Mouse (Mus musculus) ES-Bruce4 (cell line): ENCODE data around the gene Cep83. TPM values are rescaled to one million over a fixed set of nuclear protein-coding genes. Genes with fewer than 3 reads are reported as not detected.

Experiments
- H3K27ac ChIP-seq: 2 replicates; pipeline ENCODE4 v1.5.1; 2012; ENCODE audit warnings: low read length, inconsistent platforms; ENCODE audit not compliant: insufficient read depth
- H3K27me3 ChIP-seq: 2 replicates; pipeline ENCODE4 v1.6.1; 2012; ENCODE audit warnings: mild to moderate bottlenecking, low read length, inconsistent platforms; ENCODE audit not compliant: control insufficient read depth, poor library complexity, insufficient read depth, severe bottlenecking
- H3K36me3 ChIP-seq: 2 replicates; pipeline ENCODE4 v1.6.1; 2012; ENCODE audit warnings: inconsistent platforms, mild to moderate bottlenecking, low read length, moderate library complexity; ENCODE audit not compliant: control insufficient read depth, poor library complexity, insufficient read depth, severe bottlenecking
- H3K4me1 ChIP-seq: one replicate; pipeline ENCODE4 v1.8.1; 2011; ENCODE audit warnings: low read length; ENCODE audit not compliant: control insufficient read depth, insufficient read depth
- H3K4me3 ChIP-seq: 2 replicates; pipeline ENCODE4 v1.5.1; 2011; ENCODE audit warnings: low read depth, mild to moderate bottlenecking, low read length
- H3K9ac ChIP-seq: 2 replicates; pipeline ENCODE4 v1.6.1; 2012; ENCODE audit warnings: low read depth, mild to moderate bottlenecking, inconsistent platforms; ENCODE audit not compliant: poor library complexity, severe bottlenecking
- H3K9me3 ChIP-seq: replicated peaks from 2 replicates; pipeline ENCODE4 v1.6.1; 2012; ENCODE audit warnings: mild to moderate bottlenecking, low read length, inconsistent platforms; ENCODE audit not compliant: control insufficient read depth, poor library complexity, insufficient read depth, severe bottlenecking
- CTCF ChIP-seq: IDR thresholded peaks from one replicate; pipeline ENCODE4 v1.8.1; 2011; ENCODE audit warnings: low read depth, low read length
- EP300 ChIP-seq: IDR thresholded peaks from 2 replicates; pipeline ENCODE4 v1.6.1; 2011; ENCODE audit warnings: low read depth, low read length; ENCODE audit not compliant: insufficient read depth
- POLR2A ChIP-seq: IDR thresholded peaks from one replicate; pipeline ENCODE4 v1.8.1; 2011; ENCODE audit warnings: low read length; ENCODE audit not compliant: insufficient read depth
- polyA plus RNA-seq: library from polyadenylated mRNA; stranded (reverse); fragments of >200 nt; gene quantifications from 2 replicates; pipeline ENCODE4 v1.2.4, GENCODE M21; 2011; ENCODE audit warnings: low read depth; ENCODE audit not compliant: missing spikeins, insufficient read depth, insufficient read length

The Cep83 gene
- polyA plus RNA-seq, 1 experiment = 52.7 TPM

- Histone ChIP-seq H3K9me3 (no peaks in the 10 kb centered on the region), H3K27ac (no peak overlapping the region), H3K27me3 (no peaks in the 10 kb centered on the region), H3K36me3 (no peaks in the 10 kb centered on the region), H3K4me1 (no peaks in the 10 kb centered on the region), H3K9ac (no peak overlapping the region), H3K4me3 (no peak overlapping the region)
- TF ChIP-seq EP300 (no peak), POLR2A (no peak), CTCF (no peak)
These were observed 123.7 kb downstream of the Cep83 start for GRCm38 (mm10) chr10:94811907-94812851.

DNA sequence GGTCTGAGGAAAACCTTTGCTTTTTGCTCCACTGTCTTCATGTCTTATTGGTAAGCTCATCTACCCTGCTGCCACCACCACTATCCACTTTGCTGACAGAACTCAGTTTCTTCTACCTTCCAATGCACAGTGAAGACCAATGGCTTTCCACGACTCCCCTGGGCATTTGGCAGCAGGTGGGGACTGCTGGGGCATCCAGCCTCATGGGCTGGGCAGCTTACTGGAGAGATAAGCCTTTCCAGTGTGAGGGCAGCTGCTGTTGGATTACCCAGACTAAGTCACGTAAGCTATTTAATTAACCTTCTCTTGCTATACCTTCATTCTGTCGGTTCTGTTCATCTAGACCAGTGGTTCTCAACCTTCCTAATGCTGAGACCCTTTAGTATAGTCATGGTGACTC is 129.7 kb downstream of the Cep83 start:
- no peaks in the 10 kb centered on the region for H3K36me3 ChIP-seq
- no peak for TF ChIP-seq CTCF
- no peak for TF ChIP-seq EP300
- TF ChIP-seq POLR2A = no peak
- no peaks in the 10 kb centered on the region for H3K4me1 ChIP-seq
- no peak overlapping the region for H3K27ac ChIP-seq
- no peaks in the 10 kb centered on the region for H3K9me3 ChIP-seq
- no peak overlapping the region for H3K4me3 ChIP-seq
- H3K9ac ChIP-seq = no peak overlapping the region
- no peaks in the 10 kb centered on the region; the same call in 1 of the 2 replicates for H3K27me3 ChIP-seq

DNA sequence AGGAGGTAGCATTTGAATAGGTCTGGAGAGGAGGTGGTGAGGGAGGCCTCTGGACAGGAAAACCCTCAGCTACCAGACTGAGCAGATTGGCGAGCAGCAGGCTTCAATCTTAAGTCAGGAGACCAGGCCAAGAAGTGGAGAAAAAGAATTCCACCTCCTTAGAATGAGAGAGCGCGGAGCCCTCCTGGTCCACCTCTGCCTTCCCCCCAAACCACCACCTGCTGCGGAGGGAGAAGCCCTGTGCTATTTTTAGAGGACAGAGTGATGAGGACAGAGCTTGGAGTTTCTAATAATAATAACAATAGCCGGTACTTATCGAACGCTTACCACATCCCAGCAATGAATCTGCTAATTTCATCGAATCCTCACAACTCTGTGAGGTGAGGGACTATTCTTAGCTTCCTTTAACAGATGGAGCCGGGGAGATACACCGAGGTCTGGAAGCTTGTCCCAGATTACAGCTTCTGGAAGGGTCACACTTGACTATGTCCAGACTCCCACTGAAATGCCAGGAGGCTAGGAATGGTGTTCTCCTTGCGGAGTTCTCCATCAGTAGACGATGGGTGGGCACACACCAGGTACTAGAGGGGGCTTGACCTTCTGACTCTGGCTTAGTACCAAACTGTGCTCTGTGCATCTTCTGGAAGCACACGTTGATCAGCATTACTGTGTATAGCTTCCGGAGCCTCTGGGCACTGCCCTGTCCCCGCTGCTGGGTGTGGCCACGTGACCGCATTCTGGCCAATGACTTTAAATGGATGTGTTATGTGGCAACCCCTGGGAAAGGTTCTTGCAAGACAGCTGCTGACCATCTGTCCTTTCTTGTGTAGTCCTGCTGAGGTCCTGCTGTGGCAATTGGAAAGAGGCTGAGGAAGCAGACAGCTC is 130.6 kb downstream of the Cep83 start:
- Histone ChIP-seq H3K4me1 (no peaks in the 10 kb centered on the region), H3K27ac (no peak overlapping the region), H3K36me3 (no peaks in the 10 kb centered on the region), H3K9me3 (no peaks in the 10 kb centered on the region), H3K4me3 (no peak overlapping the region), H3K9ac (no peak overlapping the region), H3K27me3 (no peaks in the 10 kb centered on the region; the same call in 1 of the 2 replicates)
- TF ChIP-seq CTCF (no peak), POLR2A (no peak), EP300 (no peak)

GRCm38 (mm10) chr10:94823971-94824760 is 135.7 kb downstream of the Cep83 start:
- no peak for TF ChIP-seq EP300
- no peak for TF ChIP-seq POLR2A
- TF ChIP-seq CTCF = no peak
- Histone ChIP-seq H3K27me3 (no peaks in the 10 kb centered on the region), H3K9me3 (no peaks in the 10 kb centered on the region), H3K36me3 (no peaks in the 10 kb centered on the region), H3K4me3 (no peak overlapping the region), H3K4me1 (no peaks in the 10 kb centered on the region), H3K27ac (no peak overlapping the region), H3K9ac (no peak overlapping the region)

DNA sequence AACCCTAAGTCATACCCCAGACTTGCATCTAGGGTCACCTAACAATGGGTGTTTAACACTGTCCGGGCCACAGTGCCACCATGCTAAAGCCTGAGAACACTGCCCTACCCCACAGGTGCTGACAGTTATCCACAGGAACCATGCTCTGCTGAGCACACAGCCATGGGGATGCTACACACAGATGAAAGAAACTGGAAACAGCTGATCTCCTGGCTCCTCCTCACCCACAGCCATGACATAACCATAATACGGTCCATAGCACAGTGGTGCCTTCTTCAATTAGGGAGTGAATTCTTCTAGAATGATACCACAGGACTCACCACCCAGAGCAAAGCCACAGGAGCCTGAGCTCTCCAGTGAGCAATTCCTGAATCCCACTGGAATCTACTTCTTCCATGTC is 137.5 kb downstream of the Cep83 start:
- no peak overlapping the region for H3K27ac ChIP-seq
- H3K9me3 ChIP-seq = no peaks in the 10 kb centered on the region
- H3K36me3 ChIP-seq = no peaks in the 10 kb centered on the region
- TF ChIP-seq CTCF (no peak), POLR2A (no peak), EP300 (no peak)
- no peaks in the 10 kb centered on the region for H3K4me1 ChIP-seq
- no peak overlapping the region for H3K9ac ChIP-seq
- H3K27me3 ChIP-seq = no peaks in the 10 kb centered on the region; the same call in 1 of the 2 replicates
- H3K4me3 ChIP-seq = no peak overlapping the region
